Mouse (Mus musculus): ENCODE data around the gene Zer1. TPM values are rescaled to one million over a fixed set of nuclear protein-coding genes. Genes with fewer than 3 reads are reported as not detected.

Zer1 gene
- polyA plus RNA-seq, 1 experiment from 2014 or later, result 8.4 TPM

GRCm38 (mm10) chr2:30066046-30066901 lies 58.1 kb downstream of the Zer1 start:
- DNase-seq (ENCODE audit: low spot score) (peak; percentile 96), ATAC-seq (peak; percentile 93)
- H3K9me3 ChIP-seq (replicated peaks; ENCODE audit: control insufficient read depth, low read length), result no peaks in the 10 kb centered on the region
- peak overlapping the region; percentile 99 for H3K9ac ChIP-seq (ENCODE audit: low read length)
- peaks cover 27% of the 10 kb centered on the region for H3K4me1 ChIP-seq (ENCODE audit: control insufficient read depth, insufficient read depth, low read length)
- peak overlapping the region; percentile 70 for H3K4me2 ChIP-seq (ENCODE audit: low read length)
- H3K27me3 ChIP-seq (replicated peaks; ENCODE audit: control insufficient read depth, insufficient read depth, low read length), result no peaks in the 10 kb centered on the region
- peaks cover 29% of the 10 kb centered on the region for H3K36me3 ChIP-seq (ENCODE audit: control insufficient read depth, insufficient read depth, low read length)
- peak overlapping the region; percentile 99 for H3K27ac ChIP-seq (ENCODE audit: low read depth, low read length)
- WGBS, result under 1% methylated on average over 73 of the region's 101 CpGs
- H3K4me3 ChIP-seq (ENCODE audit: low read depth, low read length), result peak overlapping the region; percentile 100

GRCm38 (mm10) chr2:30064298-30064697 lies 60.1 kb downstream of the Zer1 start:
- H3K36me3 ChIP-seq (ENCODE audit: control insufficient read depth, insufficient read depth, low read length), result peaks cover 14% of the 10 kb centered on the region
- H3K4me1 ChIP-seq (ENCODE audit: control insufficient read depth, insufficient read depth, low read length), result peaks cover 28% of the 10 kb centered on the region
- 32% methylated on average over 3 of the region's 3 CpGs for WGBS
- no peak overlapping the region for H3K4me3 ChIP-seq (ENCODE audit: low read depth, low read length)
- H3K4me2 ChIP-seq (ENCODE audit: low read length), result peak overlapping the region; percentile 87
- H3K9ac ChIP-seq (ENCODE audit: low read length), result no peak overlapping the region; the same call in 1 of the 2 replicates
- no peak for DNase-seq (ENCODE audit: low spot score)
- no peaks in the 10 kb centered on the region for H3K9me3 ChIP-seq (replicated peaks; ENCODE audit: control insufficient read depth, low read length)
- no peak overlapping the region for H3K27ac ChIP-seq (ENCODE audit: low read depth, low read length)
- ATAC-seq, result no peak
- H3K27me3 ChIP-seq (replicated peaks; ENCODE audit: control insufficient read depth, insufficient read depth, low read length), result no peaks in the 10 kb centered on the region

- no peak for ATAC-seq
- Histone ChIP-seq H3K9me3 (replicated peaks; ENCODE audit: control insufficient read depth, low read length) (no peaks in the 10 kb centered on the region), H3K4me1 (ENCODE audit: control insufficient read depth, insufficient read depth, low read length) (peaks cover 28% of the 10 kb centered on the region), H3K4me2 (ENCODE audit: low read length) (peak overlapping the region; percentile 87), H3K27me3 (replicated peaks; ENCODE audit: control insufficient read depth, insufficient read depth, low read length) (no peaks in the 10 kb centered on the region), H3K36me3 (ENCODE audit: control insufficient read depth, insufficient read depth, low read length) (peaks cover 9% of the 10 kb centered on the region), H3K27ac (ENCODE audit: low read depth, low read length) (no peak overlapping the region), H3K9ac (ENCODE audit: low read length) (peak overlapping the region; percentile 63; the same call in 1 of the 2 replicates), H3K4me3 (ENCODE audit: low read depth, low read length) (peak overlapping the region; percentile 52)
- no peak for DNase-seq (ENCODE audit: low spot score)
- 10% methylated on average over 3 of the region's 3 CpGs for WGBS
Measured at GRCm38 (mm10) chr2:30063791-30064190, 60.6 kb downstream of the Zer1 start.

GRCm38 (mm10) chr2:30063235-30063634 lies 61.1 kb downstream of the Zer1 start:
- Histone ChIP-seq H3K27ac (ENCODE audit: low read depth, low read length) (peak overlapping the region; percentile 84; the same call in 1 of the 2 replicates), H3K4me3 (ENCODE audit: low read depth, low read length) (peak overlapping the region; percentile 52), H3K4me2 (ENCODE audit: low read length) (peak overlapping the region; percentile 87), H3K9ac (ENCODE audit: low read length) (peak overlapping the region; percentile 63), H3K36me3 (ENCODE audit: control insufficient read depth, insufficient read depth, low read length) (peaks cover 4% of the 10 kb centered on the region), H3K27me3 (replicated peaks; ENCODE audit: control insufficient read depth, insufficient read depth, low read length) (no peaks in the 10 kb centered on the region), H3K4me1 (ENCODE audit: control insufficient read depth, insufficient read depth, low read length) (peaks cover 26% of the 10 kb centered on the region), H3K9me3 (replicated peaks; ENCODE audit: control insufficient read depth, low read length) (no peaks in the 10 kb centered on the region)
- WGBS, result 3% methylated on average over 8 of the region's 8 CpGs
- DNase-seq (ENCODE audit: low spot score) (no peak), ATAC-seq (no peak)

- H3K9me3 ChIP-seq (replicated peaks; ENCODE audit: control insufficient read depth, low read length), result no peaks in the 10 kb centered on the region
- H3K27ac ChIP-seq (ENCODE audit: low read depth, low read length), result peak overlapping the region; percentile 84
- H3K4me1 ChIP-seq (ENCODE audit: control insufficient read depth, insufficient read depth, low read length), result peaks cover 22% of the 10 kb centered on the region
- peak overlapping the region; percentile 63 for H3K9ac ChIP-seq (ENCODE audit: low read length)
- H3K27me3 ChIP-seq (replicated peaks; ENCODE audit: control insufficient read depth, insufficient read depth, low read length), result no peaks in the 10 kb centered on the region
- no peak for ATAC-seq
- no peaks in the 10 kb centered on the region for H3K36me3 ChIP-seq (ENCODE audit: control insufficient read depth, insufficient read depth, low read length)
- peak overlapping the region; percentile 52 for H3K4me3 ChIP-seq (ENCODE audit: low read depth, low read length)
- DNase-seq (ENCODE audit: low spot score), result peak; percentile 66
- H3K4me2 ChIP-seq (ENCODE audit: low read length), result peak overlapping the region; percentile 87
- WGBS, result under 1% methylated on average over 40 of the region's 40 CpGs
Measured at GRCm38 (mm10) chr2:30062249-30063093, 61.9 kb downstream of the Zer1 start.

GRCm38 (mm10) chr2:30061215-30062166 lies 62.9 kb downstream of the Zer1 start:
- Histone ChIP-seq H3K4me3 (ENCODE audit: low read depth, low read length) (peak overlapping the region; percentile 52), H3K4me2 (ENCODE audit: low read length) (peak overlapping the region; percentile 87), H3K4me1 (ENCODE audit: control insufficient read depth, insufficient read depth, low read length) (peaks cover 22% of the 10 kb centered on the region), H3K9ac (ENCODE audit: low read length) (peak overlapping the region; percentile 63), H3K27me3 (replicated peaks; ENCODE audit: control insufficient read depth, insufficient read depth, low read length) (no peaks in the 10 kb centered on the region), H3K9me3 (replicated peaks; ENCODE audit: control insufficient read depth, low read length) (no peaks in the 10 kb centered on the region), H3K36me3 (ENCODE audit: control insufficient read depth, insufficient read depth, low read length) (no peaks in the 10 kb centered on the region), H3K27ac (ENCODE audit: low read depth, low read length) (peak overlapping the region; percentile 84)
- WGBS, result 7% methylated on average over 33 of the region's 37 CpGs
- ATAC-seq (no peak), DNase-seq (ENCODE audit: low spot score) (peak; percentile 70)

GRCm38 (mm10) chr2:30058418-30058817 lies 66.0 kb downstream of the Zer1 start:
- peaks cover 12% of the 10 kb centered on the region for H3K4me1 ChIP-seq (ENCODE audit: control insufficient read depth, insufficient read depth, low read length)
- H3K9me3 ChIP-seq (replicated peaks; ENCODE audit: control insufficient read depth, low read length), result no peaks in the 10 kb centered on the region
- H3K27ac ChIP-seq (ENCODE audit: low read depth, low read length), result no peak overlapping the region
- DNase-seq (ENCODE audit: low spot score), result no peak
- no peak overlapping the region for H3K4me2 ChIP-seq (ENCODE audit: low read length)
- no peaks in the 10 kb centered on the region for H3K27me3 ChIP-seq (replicated peaks; ENCODE audit: control insufficient read depth, insufficient read depth, low read length)
- WGBS, result 30% methylated on average over 5 of the region's 5 CpGs
- no peak overlapping the region for H3K4me3 ChIP-seq (ENCODE audit: low read depth, low read length)
- no peak overlapping the region for H3K9ac ChIP-seq (ENCODE audit: low read length)
- H3K36me3 ChIP-seq (ENCODE audit: control insufficient read depth, insufficient read depth, low read length), result no peaks in the 10 kb centered on the region
- ATAC-seq, result no peak

GRCm38 (mm10) chr2:30057223-30057904 lies 67.0 kb downstream of the Zer1 start, which contains the start of gene Set:
Set (plus strand) TSS chr2:30057378.
- H3K4me2 ChIP-seq (ENCODE audit: low read length), result no peak within 1 kb of the TSS
- H3K36me3 ChIP-seq (ENCODE audit: control insufficient read depth, insufficient read depth, low read length), result no peaks in the 10 kb centered on the region
- DNase-seq (ENCODE audit: low spot score), result peak; percentile 19
- H3K9ac ChIP-seq (ENCODE audit: low read length), result no peak within 1 kb of the TSS
- ATAC-seq, result no peak
- H3K9me3 ChIP-seq (replicated peaks; ENCODE audit: control insufficient read depth, low read length), result no peaks in the 10 kb centered on the region
- no peak within 1 kb of the TSS for H3K27ac ChIP-seq (ENCODE audit: low read depth, low read length)
- no peak within 1 kb of the TSS for H3K4me3 ChIP-seq (ENCODE audit: low read depth, low read length)
- 46% methylated on average over 12 of the region's 12 CpGs for WGBS
- peaks cover 7% of the 10 kb centered on the region for H3K4me1 ChIP-seq (ENCODE audit: control insufficient read depth, insufficient read depth, low read length)
- no peaks in the 10 kb centered on the region for H3K27me3 ChIP-seq (replicated peaks; ENCODE audit: control insufficient read depth, insufficient read depth, low read length)

All from forebrain, embryonic 14.5 days (tissue).